Mouse (Mus musculus) embryonic facial prominence, embryonic 11.5 days (tissue): ENCODE results near the gene Ndufs8. TPM values are rescaled to one million over a fixed set of nuclear protein-coding genes. Genes with fewer than 3 reads are reported as not detected.

ENCODE experiments used
- ATAC-seq: fragments of 200-750 bp; cut with Nextera tagmentation; replicated peaks from 2 replicates; pipeline ENCODE4 v1.8.0; 2017; ENCODE audit warnings: low read depth; ENCODE audit not compliant: insufficient number of reproducible peaks, low FRiP score, low TSS enrichment
- DNase-seq: peaks from one replicate; pipeline ENCODE4 v3.0.0-alpha.2; 2015; ENCODE audit warnings: low spot score
- H3K27ac ChIP-seq: fragments of 300-500 bp; sonication (generic); replicated peaks from 2 replicates; pipeline ENCODE4 v1.5.1; 2014; ENCODE audit warnings: mild to moderate bottlenecking, low read depth, low read length, control low read depth
- H3K27me3 ChIP-seq: fragments of 300-500 bp; sonication (generic); 2 replicates; pipeline ENCODE4 v1.6.1; 2014; ENCODE audit warnings: mild to moderate bottlenecking, low read length, moderate library complexity, mixed read lengths; ENCODE audit not compliant: control insufficient read depth, insufficient read depth
- H3K36me3 ChIP-seq: fragments of 300-500 bp; sonication (generic); replicated peaks from 2 replicates; pipeline ENCODE4 v1.6.1; 2014; ENCODE audit warnings: low read depth, mild to moderate bottlenecking, low read length, moderate library complexity, mixed read lengths; ENCODE audit not compliant: control insufficient read depth, insufficient read depth
- H3K4me1 ChIP-seq: fragments of 300-500 bp; sonication (generic); 2 replicates; pipeline ENCODE4 v1.6.1; 2014; ENCODE audit warnings: low read length, mixed read lengths; ENCODE audit not compliant: control insufficient read depth, insufficient read depth
- H3K4me2 ChIP-seq: fragments of 300-500 bp; sonication (generic); 2 replicates; pipeline ENCODE4 v1.6.1; 2014; ENCODE audit warnings: low read depth, mild to moderate bottlenecking, control low read depth, low read length, moderate library complexity
- H3K4me3 ChIP-seq: fragments of 300-500 bp; sonication (generic); 2 replicates; pipeline ENCODE4 v1.5.1; 2014; ENCODE audit warnings: low read depth, low read length, control low read depth
- H3K9ac ChIP-seq: fragments of 300-500 bp; sonication (generic); replicated peaks from 2 replicates; pipeline ENCODE4 v1.6.1; 2014; ENCODE audit warnings: mild to moderate bottlenecking, control low read depth, low read length
- H3K9me3 ChIP-seq: fragments of 300-500 bp; sonication (generic); replicated peaks from 2 replicates; pipeline ENCODE4 v1.6.1; 2016; ENCODE audit warnings: mild to moderate bottlenecking, low read length, inconsistent platforms, mixed read lengths; ENCODE audit not compliant: control insufficient read depth
- WGBS: fragments of 180-500 bp; shearing (Covaris S2); extraction: QIAGEN DNeasy Blood & Tissue Kit; methylation state at CpG from one replicate; pipeline ENCODE4 v1.1.7; 2014; 5-methylcytosine and 5-hydroxymethylcytosine counted together
- polyA plus RNA-seq: library from polyadenylated mRNA; unstranded; fragments of >200 nt; fragmentation: Nextera tagmentation; extraction: Ambion mirVana; gene quantifications from 2 replicates; pipeline ENCODE4 v1.2.1, GENCODE M21; 2014

Ndufs8 gene
- polyA plus RNA-seq, 1 experiment from 2014 or later = 248 TPM

DNA sequence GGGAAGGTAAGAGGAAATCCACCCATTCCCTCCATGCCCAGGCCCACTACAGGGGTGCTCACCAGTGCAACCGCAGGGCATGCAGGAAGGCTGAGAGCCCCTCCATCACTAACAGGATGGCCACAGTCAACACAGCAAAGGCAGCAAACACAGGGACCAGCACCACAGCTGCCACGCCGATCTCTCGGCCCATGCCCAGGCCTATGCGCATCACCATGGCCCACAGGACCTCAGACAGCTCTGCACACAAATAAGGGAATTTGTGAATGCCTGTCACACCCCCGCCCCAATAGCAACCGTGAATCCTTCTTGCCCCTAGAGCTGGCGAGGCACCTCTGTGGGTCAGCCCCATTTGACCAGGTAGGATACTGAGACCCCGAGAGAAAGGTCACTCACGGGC is 16.4 kb downstream of the Ndufs8 start:
- H3K27ac ChIP-seq = no peak overlapping the region
- 92% methylated on average over 10 of the region's 10 CpGs for WGBS

DNA sequence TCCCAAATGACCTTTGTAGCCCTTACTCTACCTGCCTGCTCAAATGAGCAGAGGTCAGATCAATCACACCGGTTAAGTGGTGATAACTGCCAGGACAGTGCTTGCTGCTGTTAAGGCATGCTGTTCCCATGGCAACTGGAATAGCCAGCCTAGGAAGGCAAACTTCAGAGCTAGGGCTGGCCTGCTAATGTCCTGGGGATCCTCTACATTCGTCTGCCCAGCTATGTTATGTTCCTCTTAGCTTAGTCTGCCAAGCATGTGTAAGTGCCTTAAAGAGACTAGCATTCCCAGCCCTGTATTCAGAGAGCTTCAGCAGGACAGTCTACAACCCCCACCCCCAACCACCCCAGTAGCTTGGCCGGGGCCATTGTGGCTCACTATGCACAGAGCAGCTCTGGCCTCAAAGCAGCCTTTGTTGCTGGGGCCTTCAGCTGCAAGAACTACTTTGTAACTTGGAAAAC is 17.4 kb downstream of the Ndufs8 start:
- DNase-seq = peak; percentile 19
- no peak overlapping the region for H3K27ac ChIP-seq
- no peak overlapping the region for H3K9ac ChIP-seq
- no peak overlapping the region for H3K4me3 ChIP-seq
- no peak overlapping the region for H3K4me2 ChIP-seq
- H3K27me3 ChIP-seq = no peaks in the 10 kb centered on the region
- no peaks in the 10 kb centered on the region for H3K9me3 ChIP-seq
- peaks cover 7% of the 10 kb centered on the region for H3K36me3 ChIP-seq
- 23% methylated on average over 3 of the region's 3 CpGs for WGBS
- no peaks in the 10 kb centered on the region for H3K4me1 ChIP-seq
- peak; percentile 56; the same call in 1 of the 2 replicates for ATAC-seq

More for the DNA sequence above, 16.4 kb downstream of the Ndufs8 start:
- Histone ChIP-seq H3K36me3 (peaks cover 7% of the 10 kb centered on the region), H3K9me3 (no peaks in the 10 kb centered on the region), H3K27me3 (no peaks in the 10 kb centered on the region), H3K4me3 (no peak overlapping the region), H3K4me2 (no peak overlapping the region), H3K4me1 (no peaks in the 10 kb centered on the region), H3K9ac (no peak overlapping the region)
- ATAC-seq (no peak), DNase-seq (no peak)

DNA sequence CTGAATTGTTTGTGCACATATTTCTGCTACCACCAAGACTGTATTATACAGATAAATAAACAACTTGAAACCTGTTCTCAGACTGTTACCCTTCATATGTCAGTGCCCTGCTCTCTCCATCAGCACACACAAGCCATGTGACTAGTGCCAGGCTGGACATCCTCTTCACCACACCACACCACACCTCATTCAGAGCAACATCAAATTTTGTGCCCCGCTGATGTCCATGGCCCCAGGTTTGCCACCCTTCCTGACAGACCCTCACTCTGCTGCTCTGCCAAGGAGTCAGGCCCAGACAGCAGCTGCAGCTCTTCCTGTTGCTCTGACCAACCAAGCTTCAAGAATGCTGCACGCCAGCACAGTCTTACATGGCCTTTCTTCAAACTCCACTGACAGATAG is 18.3 kb downstream of the Ndufs8 start:
- H3K4me3 ChIP-seq = no peak overlapping the region
- no peak overlapping the region for H3K9ac ChIP-seq
- no peak for DNase-seq
- H3K36me3 ChIP-seq = peaks cover 7% of the 10 kb centered on the region
- no peaks in the 10 kb centered on the region for H3K4me1 ChIP-seq
- H3K27ac ChIP-seq = no peak overlapping the region
- H3K9me3 ChIP-seq = no peaks in the 10 kb centered on the region
- no peak for ATAC-seq
- H3K27me3 ChIP-seq = no peaks in the 10 kb centered on the region
- 93% methylated on average over 2 of the region's 2 CpGs for WGBS
- H3K4me2 ChIP-seq = no peak overlapping the region

DNA sequence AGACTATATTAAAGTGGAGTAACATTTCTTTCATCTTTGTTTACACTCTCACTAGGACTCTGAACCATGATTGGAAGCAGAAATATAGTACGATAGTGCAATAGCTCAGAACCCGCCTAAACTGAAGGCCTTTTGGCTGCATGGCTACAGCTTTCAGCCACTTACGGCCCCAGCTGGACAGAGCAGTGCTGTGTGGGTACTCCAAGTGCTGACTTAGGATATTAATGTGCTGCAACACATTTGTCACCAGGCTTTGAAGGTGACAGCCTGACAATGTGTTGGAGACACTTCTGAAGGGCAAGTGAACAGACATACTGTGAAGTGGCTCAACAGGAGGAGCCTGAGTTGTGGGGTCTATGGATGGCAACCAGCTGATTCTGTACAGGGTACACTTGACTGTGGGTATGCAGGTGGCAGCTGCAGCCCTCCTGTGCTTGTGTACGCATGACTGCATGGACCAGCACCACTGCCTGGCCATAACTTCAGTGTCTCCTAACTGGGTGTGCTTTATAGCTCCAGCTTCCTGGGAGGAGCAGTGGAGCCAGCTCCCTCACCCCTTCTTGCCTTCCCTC is 18.9 kb downstream of the Ndufs8 start:
- ATAC-seq (no peak), DNase-seq (no peak)
- H3K4me2 ChIP-seq = no peak overlapping the region
- no peaks in the 10 kb centered on the region for H3K27me3 ChIP-seq
- H3K4me1 ChIP-seq = no peaks in the 10 kb centered on the region
- no peak overlapping the region for H3K27ac ChIP-seq
- no peak overlapping the region for H3K9ac ChIP-seq
- no peak overlapping the region for H3K4me3 ChIP-seq
- no peaks in the 10 kb centered on the region for H3K9me3 ChIP-seq
- peaks cover 7% of the 10 kb centered on the region for H3K36me3 ChIP-seq
- WGBS = 96% methylated on average over 4 of the region's 4 CpGs

DNA sequence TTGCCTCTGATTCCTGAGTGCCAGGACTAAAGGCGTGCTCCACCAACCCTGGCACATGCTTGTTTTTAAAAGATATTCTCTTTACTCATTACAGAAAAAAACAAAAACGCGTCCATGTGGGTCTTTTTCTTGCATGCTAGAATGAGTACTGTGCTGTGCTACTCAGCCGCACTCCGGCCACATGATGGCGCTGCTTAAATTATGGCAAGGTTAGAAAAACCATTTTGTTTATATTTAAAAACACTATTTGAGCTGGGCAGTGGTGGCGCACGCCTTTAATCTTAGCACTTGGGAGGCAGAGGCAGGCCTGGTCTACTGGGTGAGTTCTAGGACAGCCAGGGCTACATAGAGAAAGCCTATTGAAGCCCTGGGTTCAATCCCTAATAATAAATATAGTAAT is 22.4 kb downstream of the Ndufs8 start:
- WGBS = 85% methylated on average over 8 of the region's 8 CpGs
- no peaks in the 10 kb centered on the region; the same call in none of the 2 replicates for H3K36me3 ChIP-seq
- no peak overlapping the region for H3K9ac ChIP-seq
- H3K27ac ChIP-seq = no peak overlapping the region
- no peaks in the 10 kb centered on the region for H3K4me1 ChIP-seq
- no peak overlapping the region for H3K4me3 ChIP-seq
- peak; percentile 18 for DNase-seq
- H3K9me3 ChIP-seq = no peaks in the 10 kb centered on the region
- no peak overlapping the region for H3K4me2 ChIP-seq
- H3K27me3 ChIP-seq = no peaks in the 10 kb centered on the region
- no peak for ATAC-seq

DNA sequence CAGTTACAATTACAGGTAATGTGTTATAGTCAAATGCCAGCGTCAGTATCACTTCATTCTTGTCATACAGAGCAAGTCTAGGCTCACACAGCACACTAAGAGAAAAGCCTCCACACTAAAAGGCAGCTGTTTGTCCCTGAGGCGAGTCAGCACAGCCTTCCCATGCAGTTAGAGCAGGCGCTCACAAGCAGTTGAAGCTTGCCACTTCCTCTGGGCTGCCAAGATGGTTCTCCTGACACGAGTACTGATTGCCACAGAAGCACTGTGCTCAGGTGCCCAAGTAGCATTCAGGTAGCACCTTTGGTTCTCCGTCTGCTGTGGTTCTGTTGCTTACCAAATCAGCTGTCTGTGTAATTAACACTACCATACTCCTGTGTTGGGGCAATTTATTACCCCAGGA is 23.5 kb downstream of the Ndufs8 start:
- DNase-seq (no peak), ATAC-seq (no peak)
- H3K27me3 ChIP-seq = no peaks in the 10 kb centered on the region
- no peak overlapping the region for H3K9ac ChIP-seq
- H3K4me2 ChIP-seq = no peak overlapping the region
- 95% methylated on average over 5 of the region's 5 CpGs for WGBS
- no peak overlapping the region for H3K27ac ChIP-seq
- H3K4me1 ChIP-seq = no peaks in the 10 kb centered on the region
- no peaks in the 10 kb centered on the region; the same call in none of the 2 replicates for H3K36me3 ChIP-seq
- H3K4me3 ChIP-seq = no peak overlapping the region
- no peaks in the 10 kb centered on the region for H3K9me3 ChIP-seq

DNA sequence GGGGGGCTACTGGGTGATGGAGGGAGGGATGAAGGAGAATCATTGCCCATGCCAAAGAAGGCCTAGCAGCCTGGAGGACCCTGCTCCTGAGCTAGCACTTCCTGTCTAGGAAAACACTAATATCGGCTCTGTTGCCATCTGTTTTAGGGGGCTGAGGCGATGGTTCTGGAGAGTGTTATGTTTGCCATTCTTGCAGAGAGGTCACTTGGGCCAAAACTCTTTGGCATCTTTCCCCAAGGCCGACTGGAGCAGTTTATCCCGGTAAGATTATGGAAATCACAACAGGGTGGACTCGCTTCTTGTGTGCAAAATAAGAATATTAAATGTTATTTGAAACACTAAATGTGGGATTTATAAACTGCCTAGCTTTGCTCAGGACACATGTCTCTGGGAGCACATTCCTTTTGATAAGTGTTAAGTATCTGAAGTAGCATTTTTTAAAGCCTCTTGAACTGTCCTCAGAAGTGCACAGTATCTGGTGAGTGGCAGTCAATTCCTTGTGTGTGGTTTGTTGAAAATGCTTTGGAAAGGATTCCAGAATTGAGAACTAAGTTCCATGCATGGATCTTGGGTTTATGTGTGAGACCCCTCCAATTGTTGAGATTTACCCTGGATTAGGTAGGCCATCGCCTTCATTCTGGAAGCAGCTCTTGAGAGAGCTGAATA is 28.1 kb downstream of the Ndufs8 start:
- Histone ChIP-seq H3K36me3 (no peaks in the 10 kb centered on the region; the same call in none of the 2 replicates), H3K9me3 (no peaks in the 10 kb centered on the region), H3K4me1 (no peaks in the 10 kb centered on the region), H3K27ac (no peak overlapping the region), H3K4me3 (no peak overlapping the region), H3K27me3 (no peaks in the 10 kb centered on the region), H3K9ac (no peak overlapping the region), H3K4me2 (no peak overlapping the region)
- 78% methylated on average over 6 of the region's 6 CpGs for WGBS
- ATAC-seq = no peak
- DNase-seq = no peak

GRCm38 (mm10) chr19:3882214-3882613 is 30.4 kb downstream of the Ndufs8 start:
- DNase-seq = no peak
- Histone ChIP-seq H3K27ac (no peak overlapping the region), H3K4me1 (no peaks in the 10 kb centered on the region), H3K27me3 (no peaks in the 10 kb centered on the region), H3K9ac (no peak overlapping the region), H3K4me3 (no peak overlapping the region), H3K36me3 (no peaks in the 10 kb centered on the region; the same call in none of the 2 replicates), H3K9me3 (no peaks in the 10 kb centered on the region), H3K4me2 (no peak overlapping the region)
- no peak for ATAC-seq
- WGBS = 83% methylated on average over 4 of the region's 4 CpGs
